Mouse (Mus musculus) ZHBTc4 (cell line): Measurements from ENCODE around the gene Phka2.

ENCODE experiments used
- DNase-seq: peaks from one replicate; pipeline ENCODE4 v3.0.0-alpha.2; 2011; ENCODE audit warnings: low read depth, low spot score

The Phka2 gene

DNA sequence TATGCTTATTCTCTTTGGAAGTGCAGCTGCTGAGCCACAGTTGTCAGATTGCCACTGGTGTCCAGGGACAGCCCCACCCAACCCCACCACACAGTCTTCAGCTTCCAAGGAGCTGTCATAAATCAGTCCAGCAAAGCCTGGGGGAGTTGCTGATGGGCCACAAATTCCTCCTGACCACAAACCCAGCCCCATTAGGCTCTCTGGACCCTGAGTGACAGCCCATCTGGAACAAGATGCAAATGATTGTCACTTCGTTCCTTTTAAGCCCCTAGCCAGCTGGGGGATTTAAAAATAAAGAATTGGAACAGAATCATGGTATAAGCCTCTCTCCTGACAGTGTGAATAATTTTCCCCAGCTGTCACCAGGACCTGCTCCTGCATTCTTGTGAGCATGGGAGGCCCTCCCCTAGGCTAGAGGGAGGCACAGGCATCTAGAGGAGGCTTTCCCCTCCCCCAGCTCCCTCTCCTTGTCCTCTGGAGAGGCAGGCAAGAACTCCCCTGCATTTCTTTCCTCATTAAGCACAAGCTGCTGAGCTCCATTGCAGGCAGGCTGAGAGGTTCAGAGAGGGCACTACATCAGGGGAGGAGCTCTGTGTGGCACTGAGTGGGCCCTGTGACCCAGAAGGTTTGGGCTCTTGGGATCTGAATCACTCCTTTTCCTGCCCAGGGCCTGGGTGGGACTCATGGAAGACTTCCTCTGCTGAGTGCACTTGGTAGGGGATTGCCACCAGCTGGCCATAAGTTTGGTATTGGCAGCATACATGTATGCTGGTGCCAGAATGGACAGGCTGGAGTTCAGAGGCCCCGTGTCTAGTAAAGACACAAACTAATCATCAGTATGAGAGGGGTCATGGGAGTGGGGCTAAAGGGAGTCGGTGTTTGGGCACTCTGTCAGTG lies 96.8 kb downstream of the Phka2 start:
- peak; percentile 4 for DNase-seq

DNA sequence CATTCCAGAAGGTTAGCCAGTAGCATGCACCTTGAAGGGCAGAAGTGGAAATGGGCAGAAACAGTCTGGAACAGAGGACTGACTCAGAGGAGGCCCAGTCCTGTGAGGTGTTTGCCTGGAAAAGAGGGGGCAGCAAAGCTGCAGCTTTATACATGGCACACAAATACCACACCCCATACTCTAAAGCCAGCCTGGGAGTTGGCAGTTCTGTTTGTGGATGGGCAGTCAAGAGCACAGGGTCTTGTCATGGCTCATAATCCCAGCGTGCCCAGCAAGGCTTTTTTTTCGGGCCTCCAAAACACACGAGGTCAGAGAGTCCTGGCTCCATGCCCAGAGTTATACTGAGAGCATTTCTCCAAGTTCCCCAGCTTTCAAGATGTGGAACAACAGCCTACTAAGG lies 99.1 kb downstream of the Phka2 start:
- no peak for DNase-seq

DNA sequence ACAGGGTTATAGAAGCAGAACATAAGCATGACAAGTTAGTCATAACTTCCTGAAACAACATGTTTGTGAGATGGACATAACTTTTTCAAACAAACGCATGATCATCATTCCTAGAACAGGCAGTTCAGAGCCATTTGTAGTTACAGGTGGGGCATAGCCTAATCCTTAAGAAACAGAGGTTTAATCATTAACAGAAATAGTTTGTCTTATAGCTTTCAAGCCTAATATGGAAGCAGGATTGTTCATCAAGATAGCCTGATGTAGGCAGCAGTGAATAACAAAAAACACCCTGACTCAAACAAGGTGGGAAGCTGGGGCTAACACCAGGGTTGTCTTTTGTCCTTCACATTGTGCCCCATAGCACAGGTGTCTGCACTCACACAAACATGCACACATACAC lies 100.8 kb downstream of the Phka2 start:
- DNase-seq, result no peak

DNA sequence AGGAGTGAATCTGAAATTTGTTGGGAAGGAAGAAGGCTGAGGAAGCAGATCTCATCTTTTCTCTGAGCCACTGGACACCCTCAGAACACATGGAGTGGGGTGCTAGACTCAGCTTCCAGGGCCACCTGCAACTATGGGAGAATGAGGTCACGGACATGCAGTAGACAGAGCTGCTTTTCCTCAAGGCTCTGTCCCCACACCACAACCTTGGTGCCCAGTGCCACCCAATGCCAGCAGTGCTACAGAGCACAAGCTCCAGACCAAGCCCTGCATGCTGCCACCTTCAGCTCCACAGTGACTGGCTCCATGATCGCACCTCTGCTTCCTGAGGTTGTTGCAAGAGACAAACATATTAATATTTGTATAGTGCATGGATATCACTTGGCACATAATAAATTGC lies 101.3 kb downstream of the Phka2 start:
- no peak for DNase-seq

DNA sequence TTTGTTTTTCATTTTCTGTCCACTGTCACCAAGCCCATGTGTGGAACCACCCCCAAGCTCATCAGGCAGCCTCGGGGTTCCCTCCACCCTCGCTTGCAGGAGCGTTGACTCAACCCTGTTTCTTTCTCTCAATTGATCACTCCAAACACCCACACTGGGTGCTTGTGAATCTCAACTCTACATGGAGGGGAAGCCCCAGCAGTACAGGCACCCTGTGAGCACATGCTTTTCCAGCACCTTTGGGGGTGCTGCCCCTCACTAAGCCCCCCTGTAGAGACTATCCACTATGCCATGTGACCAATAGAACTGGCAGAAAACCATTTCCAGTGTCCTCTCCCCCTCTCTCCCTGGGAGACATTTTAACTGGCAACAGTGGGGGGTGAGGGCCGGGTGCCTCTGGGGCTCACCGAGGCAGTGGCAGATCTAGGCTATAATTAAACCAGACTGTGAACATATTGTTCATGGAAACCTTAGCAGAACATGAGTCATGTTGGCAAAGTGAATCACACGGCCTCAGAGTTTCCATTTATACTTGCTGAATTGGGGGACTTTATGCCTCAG lies 102.1 kb downstream of the Phka2 start:
- DNase-seq, result no peak

DNA sequence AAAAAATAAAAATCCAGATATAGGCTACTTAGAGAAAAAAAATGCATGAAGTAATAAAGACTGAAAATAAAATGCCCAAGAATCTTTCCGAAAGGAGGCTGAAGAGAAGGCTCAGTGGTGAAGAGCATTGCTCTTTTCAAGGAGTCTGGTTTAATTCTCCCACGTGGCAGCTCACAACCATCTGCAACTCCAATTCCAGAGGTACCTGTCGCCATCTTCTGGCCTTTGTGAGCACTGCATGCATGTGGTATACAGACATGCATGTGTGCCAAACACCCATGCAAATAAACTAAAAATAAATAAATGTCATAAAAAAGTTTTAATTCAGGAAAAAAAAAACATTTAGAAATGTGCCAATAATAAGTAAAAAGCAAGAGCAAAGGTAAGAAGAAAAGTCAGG lies 107.9 kb downstream of the Phka2 start:
- DNase-seq, result peak; percentile 74

DNA sequence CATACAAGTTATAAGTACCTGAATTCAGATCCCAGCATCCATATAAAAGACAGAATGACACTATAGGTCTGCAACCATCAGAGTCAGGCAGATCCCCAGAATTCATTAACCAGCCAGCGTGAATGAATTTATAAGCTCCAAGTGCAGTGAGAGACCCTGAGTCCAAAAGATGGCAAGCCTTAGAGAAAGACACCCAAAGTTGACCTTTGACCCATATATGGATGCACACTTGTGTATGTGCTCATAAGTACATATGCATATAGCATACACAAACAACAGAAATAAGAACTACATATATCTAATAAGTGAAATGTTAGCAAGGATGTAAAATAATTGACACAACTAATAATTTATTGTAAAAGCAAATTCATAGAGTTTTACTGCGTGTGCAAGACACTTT lies 108.5 kb downstream of the Phka2 start:
- DNase-seq, result no peak

DNA sequence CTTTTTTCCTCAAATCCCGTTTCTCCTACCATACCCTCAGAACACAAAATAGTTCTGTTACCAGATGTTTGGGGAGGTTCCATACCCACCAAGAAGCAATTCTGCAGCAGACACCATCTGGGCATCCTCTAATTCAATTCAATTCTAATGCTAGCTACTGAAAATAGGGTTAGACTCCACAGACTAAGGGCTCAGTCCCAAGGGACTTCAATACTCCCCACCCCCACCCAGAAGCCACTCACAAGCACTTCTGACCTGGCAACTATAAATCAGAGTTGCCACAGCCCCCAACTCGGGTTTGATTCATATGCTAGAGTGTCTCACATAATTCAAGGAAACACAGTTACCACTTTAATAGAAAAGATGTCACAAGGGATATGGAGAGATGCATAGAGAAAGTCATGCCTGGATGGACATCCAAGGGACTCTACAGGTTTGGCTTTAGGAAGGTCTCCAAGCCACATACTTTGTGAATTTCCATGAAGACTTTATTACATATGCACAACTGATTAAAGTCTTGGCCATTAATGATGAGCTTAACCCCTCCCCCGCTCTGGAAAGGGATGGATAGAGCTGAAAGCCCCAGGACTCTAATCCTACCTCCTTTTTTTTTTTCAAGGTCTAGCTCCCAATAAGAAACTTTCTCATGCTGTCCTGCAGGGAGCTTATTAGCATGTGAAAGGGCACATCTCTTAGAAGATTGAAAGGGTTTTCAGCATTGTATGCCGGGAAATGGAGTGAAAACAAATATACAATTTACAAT lies 109.1 kb downstream of the Phka2 start:
- no peak for DNase-seq
